Comparison of ENCODE assay signal across 8 mouse cellular contexts in genomic region chr7:29307350-29308104, GRCm38 (mm10). TPM values are rescaled to one million over a fixed set of nuclear protein-coding genes. Genes with fewer than 3 reads are reported as not detected.
DNase-seq lines count a peak whose midpoint lies in the region; ATAC-seq and TF ChIP-seq lines count a peak whose summit lies in the region.

No protein-coding gene starts in this region.

- H3K9ac ChIP-seq in embryonic facial prominence, embryonic 15.5 days = peak overlapping the region; percentile 44
- peak overlapping the region; percentile 53 for H3K9ac ChIP-seq in kidney, embryonic 14.5 days (ENCODE audit: low read depth, low read length)
- H3K9ac ChIP-seq in limb, embryonic 15.5 days = peak overlapping the region; percentile 48
- H3K9ac ChIP-seq in midbrain, postnatal 0 days (replicated peaks; ENCODE audit: low read length, poor library complexity, severe bottlenecking) = peak overlapping the region; percentile 81

- peak overlapping the region; percentile 77 for H3K4me3 ChIP-seq in bone marrow macrophage, adult 2 months (ENCODE audit: insufficient read depth, low read length)
- peak overlapping the region; percentile 70 for H3K4me3 ChIP-seq in embryonic facial prominence, embryonic 15.5 days (replicated peaks)
- H3K4me3 ChIP-seq in heart, embryonic 10.5 days = peak overlapping the region; percentile 79
- peak overlapping the region; percentile 65 for H3K4me3 ChIP-seq in kidney, embryonic 14.5 days (ENCODE audit: low read length)
- peak overlapping the region; percentile 66 for H3K4me3 ChIP-seq in limb, embryonic 15.5 days
- peak overlapping the region; percentile 82 for H3K4me3 ChIP-seq in midbrain, postnatal 0 days (ENCODE audit: low read depth, low read length)

- H3K36me3 ChIP-seq in embryonic facial prominence, embryonic 15.5 days = 0 out of 2 replicates have a peak, but pooled peaks cover 3% of the 10 kb centered on the region
- no peaks in the 10 kb centered on the region for H3K36me3 ChIP-seq in heart, embryonic 10.5 days
- H3K36me3 ChIP-seq in kidney, embryonic 14.5 days (ENCODE audit: control insufficient read depth, insufficient read depth, low read length) = no peaks in the 10 kb centered on the region
- no peaks in the 10 kb centered on the region for H3K36me3 ChIP-seq in limb, embryonic 15.5 days
- H3K36me3 ChIP-seq in midbrain, postnatal 0 days (ENCODE audit: insufficient read depth, low read length) = peaks cover 5% of the 10 kb centered on the region; the same call in 1 of the 2 replicates
- H3K36me3 ChIP-seq in splenic B cell, adult 2 months (ENCODE audit: control insufficient read depth, insufficient read depth, low read length, poor library complexity, severe bottlenecking) = no peaks in the 10 kb centered on the region

- ATAC-seq in embryonic facial prominence, embryonic 15.5 days (ENCODE audit: insufficient number of reproducible peaks, low FRiP score, low TSS enrichment, low read depth) = peak; percentile 83
- ATAC-seq in kidney, embryonic 14.5 days (ENCODE audit: low FRiP score, low TSS enrichment) = peak; percentile 84
- peak; percentile 72 for ATAC-seq in limb, embryonic 15.5 days (ENCODE audit: insufficient number of reproducible peaks, low FRiP score, low TSS enrichment, low read depth)
- ATAC-seq in midbrain, postnatal 0 days (ENCODE audit: low FRiP score) = peak; percentile 77

- WGBS in embryonic facial prominence, embryonic 15.5 days = 2% methylated on average over 42 of the region's 42 CpGs
- WGBS in heart, embryonic 10.5 days = 2% methylated on average over 42 of the region's 42 CpGs
- 1% methylated on average over 42 of the region's 42 CpGs for WGBS in kidney, embryonic 14.5 days
- WGBS in limb, embryonic 15.5 days = 1% methylated on average over 41 of the region's 42 CpGs
- WGBS in midbrain, postnatal 0 days = 1% methylated on average over 39 of the region's 42 CpGs

- DNase-seq in 416B (ENCODE audit: low read depth) = peak; percentile 90
- peak; percentile 97 for DNase-seq in heart, embryonic 10.5 days (ENCODE audit: low spot score)
- peak; percentile 95 for DNase-seq in midbrain, postnatal 0 days (ENCODE audit: low spot score)
- DNase-seq in splenic B cell, adult 2 months (ENCODE audit: low read depth, low spot score) = peak; percentile 75

- no peak for TF ChIP-seq POLR2A in bone marrow macrophage, adult 2 months (IDR thresholded peaks at IDR 0.05; ENCODE audit: borderline replicate concordance, low read depth, low read length)

- TF ChIP-seq CTCF in bone marrow macrophage, adult 2 months (IDR thresholded peaks at IDR 0.05; ENCODE audit: low read depth, low read length) = no peak
- TF ChIP-seq CTCF in midbrain, postnatal 0 days (IDR thresholded peaks at IDR 0.05) = no peak

- no peaks in the 10 kb centered on the region for H3K9me3 ChIP-seq in embryonic facial prominence, embryonic 15.5 days (replicated peaks)
- H3K9me3 ChIP-seq in heart, embryonic 10.5 days = no peaks in the 10 kb centered on the region; the same call in 1 of the 2 replicates
- H3K9me3 ChIP-seq in kidney, embryonic 14.5 days (ENCODE audit: control insufficient read depth, low read length) = no peaks in the 10 kb centered on the region
- H3K9me3 ChIP-seq in limb, embryonic 15.5 days = no peaks in the 10 kb centered on the region
- H3K9me3 ChIP-seq in midbrain, postnatal 0 days (ENCODE audit: low read length) = no peaks in the 10 kb centered on the region

- peak overlapping the region; percentile 95 for H3K4me2 ChIP-seq in embryonic facial prominence, embryonic 15.5 days (replicated peaks)
- peak overlapping the region; percentile 94 for H3K4me2 ChIP-seq in kidney, embryonic 14.5 days (replicated peaks; ENCODE audit: low read depth, low read length)
- H3K4me2 ChIP-seq in limb, embryonic 15.5 days = peak overlapping the region; percentile 97
- H3K4me2 ChIP-seq in midbrain, postnatal 0 days (ENCODE audit: low read depth, low read length, poor library complexity, severe bottlenecking) = peak overlapping the region; percentile 95

- H3K27ac ChIP-seq in bone marrow macrophage, adult 2 months (ENCODE audit: insufficient read depth, low read depth, low read length) = peak overlapping the region; percentile 25
- H3K27ac ChIP-seq in embryonic facial prominence, embryonic 15.5 days (replicated peaks) = no peak overlapping the region
- H3K27ac ChIP-seq in heart, embryonic 10.5 days = peak overlapping the region; percentile 78
- H3K27ac ChIP-seq in kidney, embryonic 14.5 days (ENCODE audit: low read depth, low read length) = no peak overlapping the region
- H3K27ac ChIP-seq in limb, embryonic 15.5 days = 0 out of 2 replicates have a peak overlapping the region, but pooled peaks have one; percentile 24
- H3K27ac ChIP-seq in midbrain, postnatal 0 days (ENCODE audit: low read depth, low read length) = peak overlapping the region; percentile 78

- H3K4me1 ChIP-seq in bone marrow macrophage, adult 2 months (ENCODE audit: control insufficient read depth, insufficient read depth, low read length) = peaks cover 8% of the 10 kb centered on the region; the same call in 1 of the 2 replicates
- peaks cover 66% of the 10 kb centered on the region for H3K4me1 ChIP-seq in embryonic facial prominence, embryonic 15.5 days
- peaks cover 49% of the 10 kb centered on the region for H3K4me1 ChIP-seq in heart, embryonic 10.5 days
- peaks cover 23% of the 10 kb centered on the region for H3K4me1 ChIP-seq in kidney, embryonic 14.5 days (ENCODE audit: control insufficient read depth, insufficient read depth, low read length)
- peaks cover 57% of the 10 kb centered on the region for H3K4me1 ChIP-seq in limb, embryonic 15.5 days
- H3K4me1 ChIP-seq in midbrain, postnatal 0 days (ENCODE audit: insufficient read depth, low read length) = no peaks in the 10 kb centered on the region; the same call in 1 of the 2 replicates

- peaks cover 6% of the 10 kb centered on the region; the same call in 1 of the 2 replicates for H3K27me3 ChIP-seq in embryonic facial prominence, embryonic 15.5 days
- peaks cover 79% of the 10 kb centered on the region for H3K27me3 ChIP-seq in heart, embryonic 10.5 days (ENCODE audit: insufficient read depth, poor library complexity, severe bottlenecking)
- peaks cover 32% of the 10 kb centered on the region for H3K27me3 ChIP-seq in kidney, embryonic 14.5 days (ENCODE audit: control insufficient read depth, insufficient read depth, low read length)
- peaks cover 24% of the 10 kb centered on the region for H3K27me3 ChIP-seq in limb, embryonic 15.5 days
- H3K27me3 ChIP-seq in midbrain, postnatal 0 days (ENCODE audit: insufficient read depth, low read length) = no peaks in the 10 kb centered on the region
- no peaks in the 10 kb centered on the region; the same call in 1 of the 2 replicates for H3K27me3 ChIP-seq in splenic B cell, adult 2 months (ENCODE audit: control insufficient read depth, insufficient read depth, low read length, poor library complexity, severe bottlenecking)

RNA-seq across cellular contexts. Expression of gene Dpf1, which starts 3.8 kb away (rescaled TPM):
- polyA plus RNA-seq in bone marrow macrophage, adult 2 months (2012; ENCODE audit: insufficient read depth, insufficient read length, missing spikeins) = 0.60 TPM in 1 of 2 replicates, not detected in the other
- polyA plus RNA-seq in embryonic facial prominence, embryonic 15.5 days (2015; fragmentation: Nextera tagmentation; extraction: Ambion mirVana) = 14.4 and 20.4 TPM in 2 replicates
- polyA plus RNA-seq in heart, embryonic 10.5 days (2016; fragmentation: Nextera tagmentation; extraction: Ambion mirVana) = 2.5 and 8.7 TPM in 2 replicates
- polyA plus RNA-seq in kidney, embryonic 14.5 days (2014; fragmentation: Nextera tagmentation; extraction: Ambion mirVana) = 4.5 and 5.5 TPM in 2 replicates
- polyA plus RNA-seq in limb, embryonic 15.5 days (2015; fragmentation: Nextera tagmentation; extraction: Ambion mirVana) = 13.1 and 15.9 TPM in 2 replicates
- total RNA-seq in midbrain, postnatal 0 days (2014; rRNA removed) = 192 and 197 TPM in 2 replicates
- polyA plus RNA-seq in midbrain, postnatal 0 days (2015; fragmentation: Nextera tagmentation; extraction: Ambion mirVana) = 160 and 162 TPM in 2 replicates

RNA-seq across cellular contexts. Expression of gene Ppp1r14a, which starts 18.4 kb away (rescaled TPM):
- not detected in 2 replicates for polyA plus RNA-seq in bone marrow macrophage, adult 2 months (2012; ENCODE audit: insufficient read depth, insufficient read length, missing spikeins)
- 17.3 and 18.1 TPM in 2 replicates for polyA plus RNA-seq in embryonic facial prominence, embryonic 15.5 days (2015; fragmentation: Nextera tagmentation; extraction: Ambion mirVana)
- 6.4 and 13.8 TPM in 2 replicates for polyA plus RNA-seq in heart, embryonic 10.5 days (2016; fragmentation: Nextera tagmentation; extraction: Ambion mirVana)
- polyA plus RNA-seq in kidney, embryonic 14.5 days (2014; fragmentation: Nextera tagmentation; extraction: Ambion mirVana) = 19.3 and 27.7 TPM in 2 replicates
- polyA plus RNA-seq in limb, embryonic 15.5 days (2015; fragmentation: Nextera tagmentation; extraction: Ambion mirVana) = 15.5 and 16.9 TPM in 2 replicates
- total RNA-seq in midbrain, postnatal 0 days (2014; rRNA removed) = 1.3 TPM in 2 replicates
- polyA plus RNA-seq in midbrain, postnatal 0 days (2015; fragmentation: Nextera tagmentation; extraction: Ambion mirVana) = 1.4 and 1.7 TPM in 2 replicates

RNA-seq across cellular contexts. Expression of gene Spint2, which starts 25.8 kb away (rescaled TPM):
- polyA plus RNA-seq in bone marrow macrophage, adult 2 months (2012; ENCODE audit: insufficient read depth, insufficient read length, missing spikeins) = 0.91 TPM in 1 of 2 replicates, not detected in the other
- 212 and 261 TPM in 2 replicates for polyA plus RNA-seq in embryonic facial prominence, embryonic 15.5 days (2015; fragmentation: Nextera tagmentation; extraction: Ambion mirVana)
- polyA plus RNA-seq in heart, embryonic 10.5 days (2016; fragmentation: Nextera tagmentation; extraction: Ambion mirVana) = 32.4 and 63.4 TPM in 2 replicates
- 198 and 239 TPM in 2 replicates for polyA plus RNA-seq in kidney, embryonic 14.5 days (2014; fragmentation: Nextera tagmentation; extraction: Ambion mirVana)
- polyA plus RNA-seq in limb, embryonic 15.5 days (2015; fragmentation: Nextera tagmentation; extraction: Ambion mirVana) = 187 and 194 TPM in 2 replicates
- total RNA-seq in midbrain, postnatal 0 days (2014; rRNA removed) = 46.6 and 47.7 TPM in 2 replicates
- polyA plus RNA-seq in midbrain, postnatal 0 days (2015; fragmentation: Nextera tagmentation; extraction: Ambion mirVana) = 148 and 153 TPM in 2 replicates

RNA-seq across cellular contexts. Expression of gene 2200002D01Rik, which starts 59.3 kb away (rescaled TPM):
- polyA plus RNA-seq in bone marrow macrophage, adult 2 months (2012; ENCODE audit: insufficient read depth, insufficient read length, missing spikeins) = 1.9 TPM in 1 of 2 replicates, not detected in the other
- 11.5 and 12.2 TPM in 2 replicates for polyA plus RNA-seq in embryonic facial prominence, embryonic 15.5 days (2015; fragmentation: Nextera tagmentation; extraction: Ambion mirVana)
- 8.2 and 9.7 TPM in 2 replicates for polyA plus RNA-seq in heart, embryonic 10.5 days (2016; fragmentation: Nextera tagmentation; extraction: Ambion mirVana)
- polyA plus RNA-seq in kidney, embryonic 14.5 days (2014; fragmentation: Nextera tagmentation; extraction: Ambion mirVana) = 5.2 and 8.3 TPM in 2 replicates
- polyA plus RNA-seq in limb, embryonic 15.5 days (2015; fragmentation: Nextera tagmentation; extraction: Ambion mirVana) = 13.0 and 14.2 TPM in 2 replicates
- total RNA-seq in midbrain, postnatal 0 days (2014; rRNA removed) = 0.52 TPM in 1 of 2 replicates, not detected in the other
- polyA plus RNA-seq in midbrain, postnatal 0 days (2015; fragmentation: Nextera tagmentation; extraction: Ambion mirVana) = 1.2 and 2.0 TPM in 2 replicates

Comparison
In these comparisons a context has a peak if more than half of its experiments do, and no peak if none do; other contexts are left out.
1. H3K27ac ChIP-seq: peak in bone marrow macrophage, adult 2 months (single experiment), heart, embryonic 10.5 days (single experiment), limb, embryonic 15.5 days (single experiment) and midbrain, postnatal 0 days (single experiment); none in embryonic facial prominence, embryonic 15.5 days (single experiment) and kidney, embryonic 14.5 days (single experiment).
2. RNA of gene Spint2, which starts 25.8 kb away (polyA plus RNA-seq): 212 to 261 TPM in embryonic facial prominence, embryonic 15.5 days, 198 to 239 TPM in kidney, embryonic 14.5 days, 187 to 194 TPM in limb, embryonic 15.5 days, 148 to 153 TPM in midbrain, postnatal 0 days and 32.4 to 63.4 TPM in heart, embryonic 10.5 days; 0.91 TPM in bone marrow macrophage, adult 2 months; every median in the first group is over 10 times any median in the second.
3. Peak in every context shown above with its lines, with median percentiles within 50 percentile points of each other: DNase-seq, H3K4me3 ChIP-seq, ATAC-seq, H3K4me2 ChIP-seq and H3K9ac ChIP-seq.